Mouse (Mus musculus) lung, postnatal 0 days (tissue): ENCODE data around the gene Psma6. TPM values are rescaled to one million over a fixed set of nuclear protein-coding genes. Genes with fewer than 3 reads are reported as not detected.
A peak's percentile ranks its signal among the peaks of the same experiment; 100 is the strongest.

Experiments used
- ATAC-seq: fragments of 200-750 bp; cut with Nextera tagmentation; 2 replicates; pipeline ENCODE4 v1.8.0; 2017; ENCODE audit warnings: moderate library complexity
- DNase-seq: peaks from one replicate; pipeline ENCODE4 v3.0.0-alpha.2; 2016; ENCODE audit warnings: low spot score
- H3K27ac ChIP-seq: fragments of 300-500 bp; sonication (generic); 2 replicates; pipeline ENCODE4 v1.5.1; 2014; ENCODE audit warnings: antibody characterized with exemption, mild to moderate bottlenecking, low read length, mixed read lengths
- H3K27me3 ChIP-seq: fragments of 300-500 bp; sonication (generic); replicated peaks from 2 replicates; pipeline ENCODE4 v1.6.1; 2014; ENCODE audit warnings: low read length, mixed read lengths; ENCODE audit not compliant: insufficient read depth
- H3K36me3 ChIP-seq: fragments of 300-500 bp; sonication (generic); 2 replicates; pipeline ENCODE4 v1.6.1; 2014; ENCODE audit warnings: low read length, mixed read lengths; ENCODE audit not compliant: insufficient read depth
- H3K4me1 ChIP-seq: fragments of 300-500 bp; sonication (generic); 2 replicates; pipeline ENCODE4 v1.6.1; 2014; ENCODE audit warnings: antibody characterized with exemption, low read depth, low read length, mixed read lengths; ENCODE audit not compliant: insufficient read depth
- H3K4me2 ChIP-seq: fragments of 300-500 bp; sonication (generic); replicated peaks from 2 replicates; pipeline ENCODE4 v1.6.1; 2014; ENCODE audit warnings: low read depth, mild to moderate bottlenecking, low read length, moderate library complexity, mixed read lengths
- H3K4me3 ChIP-seq: fragments of 300-500 bp; sonication (generic); 2 replicates; pipeline ENCODE4 v1.5.1; 2014; ENCODE audit warnings: low read depth, low read length
- H3K9ac ChIP-seq: fragments of 300-500 bp; sonication (generic); replicated peaks from 2 replicates; pipeline ENCODE4 v1.6.1; 2014; ENCODE audit warnings: low read depth, mild to moderate bottlenecking
- H3K9me3 ChIP-seq: fragments of 300-500 bp; sonication (generic); 2 replicates; pipeline ENCODE4 v1.6.1; 2016; ENCODE audit warnings: low read length, mixed read lengths
- CTCF ChIP-seq: IDR thresholded peaks from 2 replicates; pipeline ENCODE4 v1.5.1; 2016; ENCODE audit warnings: antibody characterized with exemption, mild to moderate bottlenecking
- EP300 ChIP-seq: IDR thresholded peaks from 2 replicates; pipeline ENCODE4 v1.6.1; 2016; ENCODE audit warnings: antibody characterized with exemption, mild to moderate bottlenecking, control low read depth
- WGBS: fragments of 180-500 bp; shearing (Covaris S2); extraction: QIAGEN DNeasy Blood & Tissue Kit; methylation state at CpG from one replicate; pipeline ENCODE4 v1.1.7; 2014; 5-methylcytosine and 5-hydroxymethylcytosine counted together
- polyA plus RNA-seq: library from polyadenylated mRNA; unstranded; fragments of >200 nt; fragmentation: Nextera tagmentation; extraction: Ambion mirVana; gene quantifications from 2 replicates; pipeline ENCODE4 v1.2.1, GENCODE M21; 2015

Gene Psma6
- polyA plus RNA-seq, 1 experiment from 2014 or later = 292 TPM

- no peaks in the 10 kb centered on the region for H3K27me3 ChIP-seq
- no peak overlapping the region for H3K4me3 ChIP-seq
- H3K9ac ChIP-seq = no peak overlapping the region
- TF ChIP-seq EP300 = no peak
- no peaks in the 10 kb centered on the region for H3K9me3 ChIP-seq
- H3K4me1 ChIP-seq = no peaks in the 10 kb centered on the region
- H3K36me3 ChIP-seq = no peaks in the 10 kb centered on the region
- no peak for DNase-seq
- 42% methylated on average over 1 of the region's 1 CpGs for WGBS
- H3K4me2 ChIP-seq = no peak overlapping the region
- H3K27ac ChIP-seq = no peak overlapping the region
- ATAC-seq = no peak
Observed at GRCm38 (mm10) chr12:55357303-55357702, 26.7 kb upstream of the Psma6 start.

- Histone ChIP-seq H3K9me3 (no peaks in the 10 kb centered on the region), H3K4me1 (no peaks in the 10 kb centered on the region), H3K27me3 (no peaks in the 10 kb centered on the region), H3K36me3 (no peaks in the 10 kb centered on the region; the same call in 1 of the 2 replicates), H3K4me2 (no peak overlapping the region), H3K4me3 (no peak overlapping the region), H3K9ac (no peak overlapping the region), H3K27ac (no peak overlapping the region)
- no peak for TF ChIP-seq CTCF
- TF ChIP-seq EP300 = no peak
- DNase-seq (peak; percentile 22), ATAC-seq (no peak)
- 67% methylated on average over 5 of the region's 5 CpGs for WGBS
Observed at GRCm38 (mm10) chr12:55360929-55361328, 23.1 kb upstream of the Psma6 start.

GRCm38 (mm10) chr12:55365083-55365482 lies 18.9 kb upstream of the Psma6 start:
- ATAC-seq (peak; percentile 76), DNase-seq (no peak)
- Histone ChIP-seq H3K4me1 (no peaks in the 10 kb centered on the region), H3K9me3 (no peaks in the 10 kb centered on the region), H3K4me2 (no peak overlapping the region), H3K36me3 (no peaks in the 10 kb centered on the region; the same call in 1 of the 2 replicates), H3K27ac (no peak overlapping the region), H3K4me3 (no peak overlapping the region), H3K27me3 (no peaks in the 10 kb centered on the region), H3K9ac (no peak overlapping the region)
- WGBS = 65% methylated on average over 2 of the region's 2 CpGs
- TF ChIP-seq CTCF (no peak), EP300 (no peak)

- Histone ChIP-seq H3K36me3 (no peaks in the 10 kb centered on the region), H3K9me3 (no peaks in the 10 kb centered on the region), H3K27me3 (no peaks in the 10 kb centered on the region), H3K4me2 (no peak overlapping the region), H3K27ac (no peak overlapping the region), H3K9ac (no peak overlapping the region), H3K4me1 (no peaks in the 10 kb centered on the region), H3K4me3 (no peak overlapping the region)
- TF ChIP-seq EP300 = no peak
- peak; percentile 50 for TF ChIP-seq CTCF
- 75% methylated on average over 3 of the region's 3 CpGs for WGBS
- peak; percentile 42 for DNase-seq
- ATAC-seq = no peak
Observed at GRCm38 (mm10) chr12:55372424-55373055, 11.5 kb upstream of the Psma6 start.

DNA sequence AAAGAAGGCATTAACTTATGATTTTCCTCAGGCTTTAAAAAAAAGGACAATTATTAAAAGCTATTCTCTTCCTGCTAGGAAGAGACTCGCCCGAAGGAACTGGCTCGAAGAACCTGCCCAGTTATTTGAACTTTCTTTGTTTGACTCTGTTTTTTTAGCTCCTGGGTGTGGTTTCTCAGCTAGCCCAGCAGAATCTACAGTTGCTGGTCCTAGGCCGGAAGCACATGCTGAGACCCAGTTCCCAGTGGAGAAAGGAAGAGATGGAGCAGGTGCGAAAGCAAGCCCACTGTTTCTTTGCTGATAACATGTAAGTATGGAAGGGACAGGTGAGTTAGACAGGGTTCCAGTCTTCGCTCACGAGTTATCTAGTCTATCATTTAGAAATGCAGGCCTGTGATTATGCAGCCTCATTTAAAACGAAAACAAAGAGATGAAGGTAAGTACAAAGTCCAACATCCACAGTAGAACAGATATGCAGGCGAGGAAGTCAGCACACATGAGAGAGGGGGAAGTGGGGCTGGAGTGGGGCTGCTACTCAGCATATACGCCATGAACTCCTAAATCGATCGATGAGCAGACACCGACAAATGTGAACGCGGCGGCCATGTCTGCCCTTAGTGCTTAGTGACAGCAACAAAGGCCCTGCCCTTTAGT lies 6.9 kb upstream of the Psma6 start:
- Histone ChIP-seq H3K4me2 (no peak overlapping the region), H3K9ac (no peak overlapping the region), H3K27me3 (no peaks in the 10 kb centered on the region), H3K9me3 (no peaks in the 10 kb centered on the region), H3K27ac (no peak overlapping the region), H3K4me3 (no peak overlapping the region), H3K4me1 (no peaks in the 10 kb centered on the region), H3K36me3 (no peaks in the 10 kb centered on the region)
- ATAC-seq = no peak
- WGBS = 82% methylated on average over 16 of the region's 16 CpGs
- no peak for DNase-seq
- TF ChIP-seq CTCF (no peak), EP300 (no peak)

- Histone ChIP-seq H3K4me1 (no peaks in the 10 kb centered on the region), H3K4me3 (no peak overlapping the region), H3K9ac (no peak overlapping the region), H3K9me3 (no peaks in the 10 kb centered on the region), H3K4me2 (no peak overlapping the region), H3K27me3 (no peaks in the 10 kb centered on the region), H3K27ac (no peak overlapping the region), H3K36me3 (no peaks in the 10 kb centered on the region)
- DNase-seq (no peak), ATAC-seq (no peak)
- WGBS = 72% methylated on average over 6 of the region's 6 CpGs
- TF ChIP-seq CTCF (no peak), EP300 (no peak)
Observed at GRCm38 (mm10) chr12:55377610-55377980, 6.4 kb upstream of the Psma6 start.
